Mouse (Mus musculus) adipocyte (in vitro differentiated cells): ENCODE measurements at regions not wholly inside any gene's neighbourhood (a gene's known extent, or its start where the extent isn't known, plus 50 kb on each side); places are given as distances from the start of the nearest gene placed in this dataset.

Experiments used
- DNase-seq: peaks from one replicate; pipeline ENCODE4 v3.0.0-alpha.2; 2016; ENCODE audit warnings: low spot score

DNA sequence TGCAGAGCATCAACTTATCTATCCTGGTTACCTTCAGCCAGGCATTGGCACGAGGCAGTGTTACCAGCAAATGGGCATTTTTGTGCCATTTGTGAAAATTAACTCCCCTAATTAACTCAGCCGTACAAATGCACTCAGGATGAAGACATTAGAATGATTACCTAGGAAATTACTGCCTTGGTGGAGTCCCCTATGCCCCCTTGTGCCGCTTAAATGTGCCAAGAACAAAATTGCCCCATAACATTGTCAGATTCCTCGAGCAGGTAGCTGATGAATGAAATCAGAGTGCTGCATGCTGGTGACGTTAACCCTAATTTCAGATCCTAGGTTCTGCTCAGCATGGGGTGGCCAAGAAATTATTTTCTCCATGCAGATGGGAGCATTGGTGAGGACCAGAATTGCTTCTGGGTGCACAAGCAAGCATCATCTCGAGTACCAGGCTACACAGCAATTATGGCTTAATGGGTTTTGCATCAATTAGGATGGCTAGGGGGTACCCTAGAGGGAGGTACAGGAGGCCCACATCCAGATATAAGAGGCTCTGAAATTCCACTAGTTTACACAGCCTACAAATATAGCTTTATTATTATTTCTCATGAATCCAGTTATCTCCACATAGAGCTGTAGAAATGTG lies 577.0 kb upstream of the Camk1g start:
- no peak for DNase-seq

DNA sequence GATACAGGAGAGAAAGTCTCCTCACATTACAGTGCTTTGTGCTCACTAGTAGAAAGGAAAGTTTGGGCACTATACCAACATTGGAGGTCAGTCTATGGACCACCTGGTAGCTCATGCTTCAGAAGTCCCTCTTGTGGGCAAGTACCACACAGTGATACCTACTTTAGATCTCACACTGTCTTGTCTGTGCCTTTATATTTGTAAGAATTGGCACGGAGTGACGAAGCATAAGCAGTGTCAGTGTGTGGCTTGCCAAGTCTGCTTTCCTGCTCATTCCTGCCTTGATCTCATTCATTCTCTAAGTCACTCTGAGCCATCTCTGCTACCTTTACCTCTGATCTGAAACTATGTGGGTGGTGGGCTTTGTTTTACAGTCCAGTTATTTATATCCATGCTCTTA lies 565.9 kb upstream of the Camk1g start:
- no peak for DNase-seq

DNA sequence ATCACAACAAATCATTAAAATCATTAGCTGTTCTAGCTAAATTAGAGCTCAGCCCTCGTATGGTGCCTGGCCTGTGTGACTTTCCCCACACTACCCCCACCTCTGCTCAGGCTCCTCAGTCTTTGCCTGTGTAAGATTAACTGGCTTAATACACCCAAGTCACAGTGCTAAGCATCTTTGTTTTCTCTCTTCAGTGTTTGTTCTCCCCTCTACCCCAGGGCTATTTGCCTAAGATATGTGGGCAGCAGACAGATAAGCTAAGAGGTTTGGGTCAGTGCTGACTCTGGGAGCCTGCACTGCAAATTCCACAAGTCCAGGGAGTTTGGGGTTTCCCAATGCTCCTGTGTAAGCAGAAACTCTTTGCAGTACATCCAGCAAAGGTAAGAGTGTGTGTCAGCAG lies 564.2 kb upstream of the Camk1g start:
- no peak for DNase-seq

DNA sequence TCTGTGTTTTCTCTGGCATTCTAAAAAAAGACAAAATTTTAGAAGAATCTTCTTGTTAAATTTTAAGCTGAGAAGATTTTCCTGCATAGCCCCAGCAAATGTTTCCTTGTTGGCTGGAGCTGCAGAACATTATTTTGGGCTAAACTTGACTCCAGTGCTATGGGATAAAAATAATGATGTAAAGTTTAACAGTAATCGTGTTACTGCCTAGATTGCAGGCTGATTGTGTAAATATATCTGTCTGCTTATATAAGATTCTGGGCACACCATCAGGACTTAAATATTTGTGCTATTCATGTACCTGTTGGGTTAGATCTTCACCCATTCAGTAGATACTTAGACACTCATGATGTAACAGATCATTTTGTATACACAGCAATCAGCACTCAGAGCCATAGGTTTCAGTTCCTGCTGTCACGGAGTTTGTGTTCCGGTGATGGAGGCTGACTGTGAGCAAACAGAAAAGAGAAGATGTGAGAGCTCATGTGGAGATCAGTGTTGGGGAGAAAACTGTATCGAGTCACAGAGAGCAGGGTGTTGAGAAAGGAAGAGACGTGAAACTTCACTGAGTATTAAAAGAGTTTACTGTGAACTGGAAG lies 561.1 kb upstream of the Camk1g start:
- DNase-seq: no peak

DNA sequence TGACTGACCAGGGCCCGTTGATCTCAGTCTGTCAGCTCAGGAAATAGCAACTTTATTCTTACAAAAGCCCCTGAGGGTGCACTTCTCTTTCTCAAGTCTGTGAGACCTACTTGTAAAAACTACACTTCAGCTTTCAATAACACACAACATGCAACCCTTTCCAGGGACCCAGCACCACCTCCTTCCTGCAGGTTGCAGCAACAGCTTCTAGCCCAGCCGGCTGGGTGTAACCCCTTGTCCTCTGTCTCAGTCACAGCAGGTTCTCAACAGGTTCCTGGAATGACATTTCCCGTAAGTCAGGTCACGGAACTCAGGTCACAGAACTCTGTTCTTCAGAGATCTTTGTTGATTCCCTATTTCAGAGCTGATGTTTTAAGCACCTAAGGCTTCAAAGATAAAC lies 558.5 kb upstream of the Camk1g start:
- DNase-seq: no peak

DNA sequence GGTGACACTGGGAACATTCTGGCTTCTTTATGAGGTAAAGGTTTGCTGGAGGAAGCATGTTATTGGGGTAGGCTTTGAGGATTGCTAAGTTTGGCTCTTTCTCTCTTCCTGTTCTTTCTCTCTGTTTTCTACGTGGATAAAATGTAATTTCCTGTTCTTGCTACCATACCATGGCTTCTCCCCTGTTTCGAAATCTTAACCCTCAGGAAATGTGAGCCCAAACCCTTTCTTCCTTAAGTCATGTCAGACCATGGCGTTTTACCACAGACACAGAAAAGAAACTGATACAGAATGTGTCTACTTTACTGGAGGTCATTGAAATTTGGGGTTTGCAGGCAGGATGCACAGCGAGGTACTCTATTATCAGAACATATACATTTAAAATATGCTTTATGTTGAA lies 552.7 kb upstream of the Camk1g start:
- no peak for DNase-seq

DNA sequence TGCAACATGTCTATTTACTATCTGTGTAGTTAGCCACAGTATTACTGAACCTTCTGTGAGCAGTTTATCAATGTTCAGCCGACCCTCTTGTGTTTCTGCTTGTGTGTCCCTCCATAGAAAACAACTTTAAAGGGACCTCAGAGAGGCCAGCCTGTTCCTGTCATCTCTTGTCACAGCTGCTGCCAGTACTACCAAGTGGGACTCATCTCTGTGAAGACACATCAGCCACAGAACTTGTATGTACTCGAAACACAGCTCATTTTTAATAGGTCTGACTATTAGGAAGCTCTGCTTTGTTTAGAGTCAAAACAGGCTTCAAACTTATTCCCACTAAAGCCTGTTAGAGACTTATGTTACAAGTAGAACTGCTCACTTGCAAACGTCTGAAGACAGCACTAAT lies 549.1 kb upstream of the Camk1g start:
- DNase-seq: no peak

DNA sequence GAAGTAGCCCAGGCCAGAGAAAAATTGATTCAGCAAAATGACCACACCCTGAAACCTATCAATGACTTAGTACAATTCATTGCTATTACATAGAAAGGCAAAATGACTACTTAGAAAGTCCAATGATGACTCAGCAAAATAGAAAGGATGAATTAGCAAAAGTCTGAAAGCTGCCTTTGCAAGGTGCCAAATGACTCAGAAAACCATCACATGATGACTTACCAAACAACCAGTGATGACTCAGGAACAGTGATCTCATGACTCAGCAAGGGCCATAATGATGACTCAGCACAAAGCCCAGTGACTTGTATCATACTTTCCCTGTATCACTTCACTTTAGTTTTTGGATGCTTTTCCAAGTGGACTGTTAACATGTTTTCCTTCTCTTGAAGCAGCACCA lies 535.6 kb upstream of the Camk1g start:
- DNase-seq: peak; percentile 5

DNA sequence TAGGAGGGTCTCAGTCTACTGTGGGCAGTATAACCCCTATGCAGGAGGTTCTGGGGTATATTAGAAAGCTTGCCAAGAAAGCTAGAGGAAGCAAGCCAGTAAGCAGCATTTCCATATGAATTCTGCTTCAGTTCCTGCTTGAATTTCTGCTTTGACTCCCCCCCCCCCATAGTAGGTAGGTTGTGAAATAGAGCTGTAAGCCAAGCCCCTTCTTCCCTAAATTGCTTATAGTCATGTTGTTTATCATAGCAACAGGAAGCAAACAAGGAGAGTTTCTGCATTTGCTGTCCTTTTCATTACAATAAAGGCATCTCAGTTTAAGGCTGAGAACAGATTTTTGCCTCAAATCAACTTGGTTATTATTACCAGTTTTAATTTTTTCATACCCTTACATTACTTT lies 524.0 kb upstream of the Camk1g start:
- no peak for DNase-seq

DNA sequence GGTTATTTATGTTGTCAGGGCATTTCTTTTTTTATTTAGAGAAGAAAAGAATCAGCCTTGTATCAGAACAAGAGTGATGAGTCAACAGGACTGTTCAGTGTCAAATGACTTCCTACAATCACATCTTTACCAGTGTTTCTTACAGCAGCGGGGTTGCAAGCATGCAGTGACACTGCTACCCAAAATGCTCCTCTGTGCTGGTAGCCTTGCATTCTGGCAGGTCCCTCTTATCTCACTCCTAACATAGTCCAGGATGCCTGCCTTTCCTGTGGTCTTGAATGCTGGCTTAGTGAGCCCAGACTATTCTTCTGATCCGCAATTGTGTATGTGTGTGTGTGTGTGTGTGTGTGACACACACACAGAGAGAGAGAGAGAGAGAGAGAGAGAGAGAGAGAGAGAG lies 506.4 kb upstream of the Camk1g start:
- no peak for DNase-seq

DNA sequence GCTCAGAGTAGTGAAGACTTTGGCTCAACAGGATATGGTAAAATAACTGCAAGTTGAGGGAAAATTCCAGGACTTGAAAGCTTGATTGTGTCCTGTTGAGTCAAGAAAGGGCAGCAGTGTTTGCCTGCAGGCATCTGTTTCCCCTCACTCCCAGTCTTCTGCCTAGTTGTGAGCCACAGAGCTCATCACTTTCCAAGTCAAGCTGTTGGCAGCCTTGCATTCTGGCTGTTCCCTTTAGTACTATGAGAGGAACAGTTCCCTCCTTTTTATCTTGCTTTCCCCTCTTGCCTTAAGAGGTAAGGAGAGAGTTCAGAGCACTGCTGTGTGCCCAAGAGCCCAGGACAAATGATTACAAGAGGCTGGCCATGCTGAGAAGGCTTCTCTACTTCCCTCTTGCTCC lies 506.0 kb upstream of the Camk1g start:
- DNase-seq: no peak

DNA sequence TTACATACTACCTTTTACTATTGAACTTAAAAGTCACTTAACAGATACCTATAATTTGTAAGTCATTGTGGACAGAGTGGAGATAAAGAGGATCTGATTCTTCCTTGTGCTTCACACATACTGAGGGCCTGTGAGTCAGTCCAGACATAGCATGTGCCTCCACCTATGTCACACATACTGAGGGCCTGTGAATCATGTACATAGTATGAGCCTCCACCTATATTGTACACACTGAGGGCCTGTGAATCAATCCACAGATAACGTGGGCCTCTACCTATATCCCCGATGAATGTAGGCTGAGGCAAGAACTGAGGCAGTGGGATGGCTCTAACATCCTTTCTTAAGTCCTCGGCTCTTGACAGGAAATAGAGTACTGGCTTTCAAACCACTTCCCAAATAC lies 505.2 kb upstream of the Camk1g start:
- no peak for DNase-seq

DNA sequence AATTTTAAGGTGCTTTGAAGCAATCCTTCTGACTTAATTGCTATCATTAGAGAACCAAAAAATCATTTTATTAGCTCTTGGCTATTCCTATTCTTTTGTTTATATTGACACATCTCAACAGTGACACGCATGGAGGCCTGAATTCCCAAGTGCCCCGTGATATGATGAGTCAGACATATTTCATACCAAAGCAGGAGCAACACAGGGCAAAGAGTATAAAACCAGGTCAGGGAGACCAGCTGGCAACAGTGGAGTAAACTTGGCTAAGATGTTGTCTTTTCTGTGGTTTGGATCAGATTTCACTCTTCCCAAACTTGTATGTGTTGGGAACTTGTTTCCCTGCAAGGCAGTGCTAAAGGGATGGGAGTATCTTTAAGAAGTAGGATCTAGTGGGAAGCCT lies 500.6 kb upstream of the Camk1g start:
- DNase-seq: peak; percentile 62

DNA sequence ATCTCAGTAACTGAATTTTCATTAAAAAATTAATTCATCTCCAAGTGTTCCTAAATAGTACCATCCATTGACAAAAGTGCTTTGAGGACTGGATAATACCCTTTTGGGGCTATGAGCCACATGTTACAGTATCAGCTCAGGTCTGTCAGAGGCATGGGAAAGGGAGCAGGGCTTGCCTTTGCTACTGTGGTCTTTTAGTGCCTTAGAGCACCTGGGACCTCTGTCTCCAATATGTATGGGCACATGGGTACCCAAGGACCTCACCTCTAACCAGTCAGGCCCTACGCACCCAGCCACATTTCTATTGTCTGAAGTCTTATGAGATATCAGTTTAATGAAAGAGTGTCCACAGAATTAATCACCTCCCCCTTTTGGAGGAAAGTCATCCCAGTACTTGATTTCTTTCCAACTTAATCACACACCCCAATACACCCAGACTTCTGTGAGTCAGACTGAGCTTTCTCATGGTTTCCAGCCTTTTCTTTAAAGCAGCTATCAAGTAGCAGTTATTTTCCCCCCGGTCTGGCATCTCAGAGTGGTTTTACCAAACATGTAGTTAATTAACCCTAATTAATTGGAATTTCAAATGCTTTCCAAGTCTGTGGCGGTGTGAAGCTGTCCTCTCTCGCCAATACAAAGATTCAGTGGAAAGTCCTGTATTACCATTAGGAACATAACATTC lies 498.7 kb upstream of the Camk1g start:
- no peak for DNase-seq

DNA sequence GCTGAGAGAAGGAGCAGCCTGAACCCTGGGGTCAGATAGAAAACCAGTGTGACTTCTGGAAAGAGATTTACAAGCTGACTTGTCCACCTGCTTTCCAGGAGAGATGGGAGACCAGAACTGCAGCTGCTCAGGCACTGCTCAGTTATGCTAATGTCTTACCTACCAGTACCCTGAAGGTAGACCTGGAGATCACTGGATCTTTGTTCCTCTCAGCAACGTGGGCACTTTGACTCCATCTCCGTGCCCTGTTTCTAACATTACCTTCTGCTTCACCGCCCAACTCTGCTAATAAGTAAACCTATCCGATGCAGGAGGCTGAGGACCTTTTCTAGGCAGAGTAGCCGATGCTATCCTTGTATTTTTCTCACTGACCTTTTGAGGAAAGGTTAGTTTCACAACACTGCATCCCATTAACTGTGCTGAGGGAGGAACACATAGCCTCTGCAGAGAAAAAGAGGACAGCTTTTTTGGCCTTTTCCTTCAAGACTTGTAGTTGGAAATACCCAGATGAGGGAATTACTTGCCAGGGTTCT lies 490.7 kb upstream of the Camk1g start:
- DNase-seq: no peak

DNA sequence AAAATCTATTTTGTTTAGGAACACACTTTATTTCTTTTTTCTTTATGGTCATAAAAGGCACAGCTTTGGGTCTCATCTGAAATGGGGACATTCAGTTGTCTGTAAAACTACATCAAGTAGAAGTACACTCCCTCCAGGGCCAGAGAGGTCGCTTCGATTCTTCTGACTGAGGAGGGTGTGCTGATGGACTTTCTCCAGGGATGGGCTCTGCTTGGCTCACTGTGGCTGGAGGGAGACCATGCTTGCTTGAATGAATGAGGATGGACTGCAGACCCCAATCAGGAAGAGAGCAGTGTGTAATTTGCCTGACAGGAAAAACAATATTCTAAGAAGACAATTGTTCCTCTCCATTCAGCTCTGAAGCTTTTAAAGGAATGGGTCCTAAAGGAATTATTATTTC lies 490.3 kb upstream of the Camk1g start:
- no peak for DNase-seq

DNA sequence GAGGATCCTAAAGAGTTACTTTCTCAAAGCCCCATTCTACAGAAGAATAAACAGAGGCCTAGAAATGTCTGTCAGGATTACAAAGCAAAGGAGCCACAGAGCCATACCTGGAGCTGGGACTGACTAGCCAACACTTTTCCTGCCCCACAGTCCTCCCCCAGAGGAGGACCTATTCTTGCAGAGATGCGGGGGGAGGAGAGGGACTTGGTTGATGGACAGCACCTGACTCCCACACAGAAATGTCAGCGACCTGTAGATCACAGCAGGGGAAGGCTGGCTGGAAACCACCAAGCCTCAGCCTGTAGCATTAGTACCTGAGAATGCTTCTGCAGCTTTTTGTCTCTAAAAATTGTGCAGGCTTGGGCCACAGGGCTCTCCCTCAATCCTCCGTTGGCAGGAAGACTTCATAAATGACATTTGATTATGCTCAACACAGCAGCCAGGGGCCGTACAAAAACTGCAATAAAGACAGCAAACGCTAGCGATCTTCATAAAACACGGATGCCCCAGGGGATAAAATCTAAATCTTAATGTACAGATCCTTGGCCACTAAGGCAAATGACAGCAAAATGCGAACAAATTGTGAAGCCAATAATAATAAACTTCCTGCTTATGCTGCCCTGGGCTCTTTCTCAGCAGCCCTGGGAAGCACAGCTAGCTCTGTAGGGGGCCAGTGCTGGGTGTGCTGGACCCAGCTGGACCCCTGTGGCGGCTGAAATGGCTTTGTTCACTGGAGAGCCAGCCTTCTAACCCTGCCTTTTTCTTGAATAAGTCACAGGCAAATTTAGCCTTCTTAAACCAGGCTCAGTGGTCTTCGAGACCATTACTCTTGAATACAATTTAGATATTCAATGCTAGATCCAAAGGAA lies 489.4 kb upstream of the Camk1g start:
- DNase-seq: no peak

DNA sequence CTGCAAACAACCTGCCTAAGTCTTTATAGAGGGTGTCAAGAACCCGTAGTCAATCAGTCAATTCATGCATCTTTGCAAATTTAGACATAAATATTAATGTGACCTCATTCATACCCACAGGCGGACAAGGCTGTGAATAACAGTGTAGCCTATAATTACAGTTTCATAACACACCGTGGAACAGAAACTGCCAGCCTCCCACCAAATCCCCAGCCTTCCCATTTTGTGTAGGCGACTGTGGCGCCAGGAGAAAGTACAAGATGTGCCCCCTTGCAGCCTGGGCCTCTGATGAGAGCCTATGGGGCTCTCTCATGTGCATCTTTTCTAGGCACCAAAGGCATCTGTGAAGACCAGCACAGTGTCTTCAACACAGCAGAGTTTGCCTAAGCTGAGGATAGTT lies 477.8 kb upstream of the Camk1g start:
- DNase-seq: no peak

DNA sequence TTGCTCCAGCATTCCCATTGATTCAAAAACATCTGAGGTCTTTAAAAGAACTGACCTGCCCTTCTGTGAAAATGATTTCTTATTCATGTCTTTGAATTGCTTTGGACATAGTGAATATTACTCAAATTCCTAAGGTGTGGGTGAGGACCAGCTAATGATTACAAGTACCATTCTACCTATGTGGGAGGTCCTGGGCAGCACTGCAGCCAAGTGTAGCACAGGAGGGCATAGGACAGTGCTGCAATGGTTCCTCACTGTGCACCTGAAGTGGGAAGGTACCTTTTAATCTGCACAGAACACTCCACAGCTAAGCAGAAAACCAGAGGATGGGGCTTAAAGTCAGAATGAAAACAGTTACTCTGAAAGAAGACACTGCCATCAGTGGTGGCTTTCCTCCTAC lies 474.8 kb upstream of the Camk1g start:
- no peak for DNase-seq

DNA sequence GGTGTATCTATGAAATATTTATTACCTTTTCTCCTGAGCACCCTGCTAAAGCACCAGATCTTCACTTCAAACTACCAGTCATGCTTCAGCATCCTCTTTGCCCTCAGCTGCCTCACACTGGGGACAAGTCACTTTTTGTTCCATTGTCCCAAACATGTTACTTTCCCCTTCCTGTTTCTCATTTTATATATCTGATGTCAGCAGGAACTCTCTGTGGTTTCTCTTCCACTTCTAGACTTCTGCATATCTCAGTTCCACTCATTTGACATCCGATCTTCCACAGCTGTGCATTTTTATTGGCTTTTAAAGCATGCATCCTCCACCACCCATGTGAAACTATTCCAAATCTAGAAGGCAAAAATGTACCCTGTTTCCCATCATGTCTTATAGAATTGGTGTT lies 474.4 kb upstream of the Camk1g start:
- no peak for DNase-seq

DNA sequence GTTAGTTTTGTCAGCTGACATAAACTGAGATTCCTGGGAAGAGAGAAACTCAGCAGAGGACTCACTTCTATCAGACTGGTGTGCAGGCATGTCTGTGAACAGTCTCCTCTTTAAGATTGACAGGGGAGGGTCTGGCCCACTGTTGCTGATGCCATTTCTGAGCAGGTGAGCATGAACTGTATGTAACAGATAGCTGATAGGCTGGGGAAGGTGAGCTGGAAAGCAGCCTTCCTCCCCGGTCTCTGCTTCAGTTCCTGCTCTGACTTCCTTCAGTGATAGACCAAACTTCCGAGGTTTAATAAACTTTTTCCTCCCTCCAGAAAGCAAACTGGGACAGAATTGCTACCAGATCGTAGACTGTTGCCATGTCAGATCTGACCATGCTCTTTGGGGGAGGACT lies 430.9 kb upstream of the Camk1g start:
- DNase-seq: no peak

DNA sequence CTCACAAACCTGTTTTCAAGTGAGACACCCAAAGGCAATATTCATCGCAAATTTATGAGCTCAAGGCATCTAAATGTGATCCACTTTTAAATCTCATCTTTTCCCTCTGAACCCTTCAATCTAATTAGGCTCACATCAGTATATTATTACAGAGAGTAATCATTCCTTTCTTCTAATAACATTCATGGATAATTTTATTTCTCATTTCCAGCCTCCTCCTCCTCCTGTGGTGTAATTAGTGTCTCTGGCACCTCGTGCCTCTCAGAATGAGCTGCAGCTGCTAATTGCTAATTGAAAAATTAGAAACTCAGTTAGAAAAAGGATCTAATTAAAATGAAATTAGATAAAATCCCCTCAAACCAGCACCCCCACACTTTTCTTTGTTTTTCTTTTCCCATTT lies 420.5 kb upstream of the Camk1g start:
- no peak for DNase-seq

DNA sequence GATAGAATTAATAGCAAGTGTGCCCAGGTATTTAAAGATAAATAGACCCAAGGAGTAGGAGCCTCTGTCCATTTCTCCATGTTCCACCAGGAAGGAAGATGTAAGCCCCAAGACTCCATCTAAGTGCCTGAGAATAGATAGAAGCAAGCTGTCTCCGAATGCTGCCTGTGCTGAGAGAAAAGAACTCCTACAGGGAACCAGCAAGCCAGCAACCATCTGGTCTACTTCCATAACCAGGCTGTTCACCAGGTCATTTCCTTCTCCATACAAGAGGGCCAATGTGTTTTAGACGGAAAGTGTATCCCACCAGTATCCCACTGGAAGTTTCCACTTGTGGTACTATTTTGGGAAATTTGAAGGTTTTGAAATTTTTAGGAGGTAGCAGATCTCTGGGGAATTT lies 418.4 kb upstream of the Camk1g start:
- no peak for DNase-seq
